Mouse (Mus musculus) kidney, embryonic 14.5 days (tissue): Measurements from ENCODE around the gene Ddah1. TPM values are rescaled to one million over a fixed set of nuclear protein-coding genes. Genes with fewer than 3 reads are reported as not detected.
A peak's percentile ranks its signal among the peaks of the same experiment; 100 is the strongest.

Experiments used
- ATAC-seq: fragments of 200-750 bp; cut with Nextera tagmentation; 2 replicates; pipeline ENCODE4 v1.8.0; 2017; ENCODE audit warnings: moderate number of reproducible peaks, mild to moderate bottlenecking, moderate TSS enrichment, moderate library complexity; ENCODE audit not compliant: low FRiP score, low TSS enrichment
- H3K27ac ChIP-seq: fragments of 300-500 bp; sonication (generic); 2 replicates; pipeline ENCODE4 v1.5.1; 2014; ENCODE audit warnings: low read depth, mild to moderate bottlenecking, low read length, moderate library complexity, mixed read lengths
- H3K27me3 ChIP-seq: fragments of 300-500 bp; sonication (generic); 2 replicates; pipeline ENCODE4 v1.6.1; 2014; ENCODE audit warnings: mild to moderate bottlenecking, low read length; ENCODE audit not compliant: control insufficient read depth, insufficient read depth
- H3K36me3 ChIP-seq: fragments of 300-500 bp; sonication (generic); 2 replicates; pipeline ENCODE4 v1.6.1; 2014; ENCODE audit warnings: low read length, mixed read lengths; ENCODE audit not compliant: control insufficient read depth, insufficient read depth
- H3K4me1 ChIP-seq: fragments of 300-500 bp; sonication (generic); 2 replicates; pipeline ENCODE4 v1.6.1; 2014; ENCODE audit warnings: low read length, mixed read lengths; ENCODE audit not compliant: control insufficient read depth, insufficient read depth
- H3K4me2 ChIP-seq: fragments of 300-500 bp; sonication (generic); replicated peaks from 2 replicates; pipeline ENCODE4 v1.6.1; 2014; ENCODE audit warnings: low read depth, mild to moderate bottlenecking, low read length
- H3K4me3 ChIP-seq: fragments of 300-500 bp; sonication (generic); 2 replicates; pipeline ENCODE4 v1.5.1; 2014; ENCODE audit warnings: mild to moderate bottlenecking, low read length
- H3K9ac ChIP-seq: fragments of 300-500 bp; sonication (generic); 2 replicates; pipeline ENCODE4 v1.6.1; 2014; ENCODE audit warnings: low read depth, mild to moderate bottlenecking, low read length, moderate library complexity
- H3K9me3 ChIP-seq: fragments of 300-500 bp; sonication (generic); 2 replicates; pipeline ENCODE4 v1.6.1; 2016; ENCODE audit warnings: low read length; ENCODE audit not compliant: control insufficient read depth
- WGBS: fragments of 180-500 bp; shearing (Covaris S2); extraction: QIAGEN DNeasy Blood & Tissue Kit; methylation state at CpG from one replicate; pipeline ENCODE4 v1.1.7; 2014; 5-methylcytosine and 5-hydroxymethylcytosine counted together
- polyA plus RNA-seq: library from polyadenylated mRNA; unstranded; fragments of >200 nt; fragmentation: Nextera tagmentation; extraction: Ambion mirVana; gene quantifications from 2 replicates; pipeline ENCODE4 v1.2.1, GENCODE M21; 2014

The Ddah1 gene
- polyA plus RNA-seq, 1 experiment from 2014 or later: 63.2 TPM

DNA sequence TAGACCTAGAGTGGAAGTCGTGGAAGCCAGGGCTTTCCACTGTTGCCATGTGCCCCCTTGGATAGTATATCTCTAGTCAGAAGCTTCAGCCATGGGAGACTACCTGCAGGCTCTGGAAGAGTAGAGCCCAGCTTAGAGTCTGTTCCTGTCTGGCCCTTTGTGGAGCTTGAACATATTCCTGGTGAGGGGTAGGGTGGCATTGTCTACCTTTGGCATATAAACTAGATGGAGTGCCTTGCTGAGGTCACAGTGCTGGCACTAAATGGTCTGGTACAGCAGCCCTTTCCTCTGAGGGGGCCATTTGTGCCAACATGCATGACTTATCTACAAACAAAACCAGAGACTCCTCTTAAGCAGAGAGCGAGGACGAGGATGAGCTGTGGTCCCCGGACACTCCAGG is 95.2 kb downstream of the Ddah1 start:
- Histone ChIP-seq H3K4me3 (no peak overlapping the region), H3K27me3 (no peaks in the 10 kb centered on the region), H3K4me2 (no peak overlapping the region), H3K9me3 (no peaks in the 10 kb centered on the region; the same call in 1 of the 2 replicates), H3K36me3 (no peaks in the 10 kb centered on the region), H3K9ac (no peak overlapping the region), H3K4me1 (no peaks in the 10 kb centered on the region), H3K27ac (no peak overlapping the region)
- ATAC-seq: no peak
- WGBS: 87% methylated on average over 4 of the region's 4 CpGs

DNA sequence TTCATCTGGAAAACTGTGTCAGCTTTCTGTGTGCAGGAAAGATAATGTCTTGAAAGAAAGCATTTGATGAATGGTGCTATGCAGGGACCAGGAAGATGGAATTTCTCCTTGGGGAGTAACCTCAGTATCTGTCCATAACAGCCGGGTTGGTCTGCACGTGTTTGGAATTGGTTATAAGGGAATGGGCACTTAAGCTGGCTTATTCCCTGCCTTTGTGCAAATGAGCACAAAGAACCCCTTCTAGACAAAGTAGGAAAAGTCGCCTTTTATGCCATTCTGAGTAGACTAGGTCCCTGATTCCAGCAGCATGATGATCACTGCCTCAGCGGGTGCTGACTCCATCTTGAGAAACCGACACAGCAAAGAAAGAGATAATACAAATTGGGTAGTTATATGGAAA is 96.0 kb downstream of the Ddah1 start:
- Histone ChIP-seq H3K9me3 (no peaks in the 10 kb centered on the region; the same call in 1 of the 2 replicates), H3K27me3 (no peaks in the 10 kb centered on the region), H3K4me2 (no peak overlapping the region), H3K4me3 (no peak overlapping the region), H3K36me3 (no peaks in the 10 kb centered on the region), H3K9ac (no peak overlapping the region), H3K4me1 (no peaks in the 10 kb centered on the region), H3K27ac (no peak overlapping the region)
- WGBS: 85% methylated on average over 5 of the region's 5 CpGs
- ATAC-seq: no peak

DNA sequence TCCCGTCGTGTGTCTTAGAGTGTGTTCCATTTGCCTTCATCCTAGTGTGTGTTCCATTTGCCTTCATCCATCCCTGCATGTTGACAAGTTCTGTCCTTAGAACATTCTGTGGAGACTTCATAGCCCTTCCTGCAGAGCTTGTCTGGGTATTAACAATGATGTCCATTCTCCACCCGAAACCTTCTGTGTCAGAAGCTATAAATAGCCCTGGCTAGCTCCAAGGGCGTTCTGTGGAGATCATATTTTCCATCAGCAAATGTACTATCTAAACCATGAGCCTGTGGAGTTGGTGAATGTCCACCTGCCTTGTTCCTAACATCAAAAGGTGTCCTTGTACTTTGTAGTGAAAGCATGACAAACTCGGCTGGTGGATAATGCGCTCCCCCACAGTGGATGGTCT is 96.8 kb downstream of the Ddah1 start:
- WGBS: 88% methylated on average over 6 of the region's 6 CpGs
- no peak overlapping the region for H3K9ac ChIP-seq
- no peaks in the 10 kb centered on the region for H3K4me1 ChIP-seq
- H3K27me3 ChIP-seq: no peaks in the 10 kb centered on the region
- H3K4me3 ChIP-seq: no peak overlapping the region
- ATAC-seq: no peak
- no peak overlapping the region for H3K27ac ChIP-seq
- no peaks in the 10 kb centered on the region for H3K36me3 ChIP-seq
- H3K4me2 ChIP-seq: no peak overlapping the region
- no peaks in the 10 kb centered on the region; the same call in 1 of the 2 replicates for H3K9me3 ChIP-seq

DNA sequence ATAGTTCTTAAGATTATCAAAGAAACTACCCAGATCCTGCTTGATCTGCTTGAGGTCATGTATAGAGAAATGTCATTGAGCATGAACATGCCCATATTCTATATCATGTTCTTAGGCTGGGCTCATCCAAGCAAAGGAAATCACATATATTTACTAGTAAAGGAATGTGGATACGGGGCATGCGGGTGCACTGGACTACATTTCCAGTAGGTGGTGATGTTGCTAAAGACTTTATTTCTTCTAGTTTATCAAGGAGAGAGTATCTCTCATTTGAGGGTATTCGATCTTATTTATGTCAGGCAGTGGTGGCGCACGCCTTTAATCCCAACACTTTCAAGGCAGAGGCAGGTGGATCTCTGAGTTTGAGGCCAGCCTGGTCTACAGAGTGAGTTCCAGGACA is 99.9 kb downstream of the Ddah1 start:
- no peak overlapping the region for H3K4me2 ChIP-seq
- ATAC-seq: no peak

DNA sequence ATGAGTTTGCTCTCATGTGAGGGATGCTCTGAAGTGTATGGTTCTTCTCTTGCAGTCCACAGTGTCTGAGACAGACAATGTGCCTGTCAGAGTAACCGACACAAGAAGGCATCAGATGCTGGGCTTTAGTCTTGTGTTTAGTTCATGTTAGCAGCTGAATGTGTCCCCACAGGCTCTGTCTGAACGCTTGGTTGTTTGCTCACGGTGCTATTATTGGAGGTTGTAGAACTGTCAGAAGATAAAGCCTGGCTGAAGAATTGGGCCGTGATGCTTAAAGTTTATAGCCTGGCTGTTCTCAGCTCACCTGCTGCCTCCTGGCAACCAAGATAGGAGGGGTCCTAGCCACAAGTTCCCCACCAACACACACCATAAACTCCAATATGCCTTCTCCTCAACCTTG is 104.0 kb downstream of the Ddah1 start:
- Histone ChIP-seq H3K4me3 (no peak overlapping the region), H3K27me3 (no peaks in the 10 kb centered on the region), H3K9ac (no peak overlapping the region), H3K36me3 (no peaks in the 10 kb centered on the region), H3K4me1 (no peaks in the 10 kb centered on the region), H3K9me3 (no peaks in the 10 kb centered on the region), H3K4me2 (no peak overlapping the region), H3K27ac (no peak overlapping the region)
- 29% methylated on average over 4 of the region's 4 CpGs for WGBS
- no peak for ATAC-seq

More for the DNA sequence above, 99.9 kb downstream of the Ddah1 start:
- H3K27ac ChIP-seq: no peak overlapping the region
- no peak overlapping the region for H3K4me3 ChIP-seq
- H3K9me3 ChIP-seq: no peaks in the 10 kb centered on the region; the same call in 1 of the 2 replicates
- H3K9ac ChIP-seq: no peak overlapping the region
- H3K36me3 ChIP-seq: no peaks in the 10 kb centered on the region
- WGBS: 96% methylated on average over 5 of the region's 5 CpGs
- H3K4me1 ChIP-seq: no peaks in the 10 kb centered on the region
- no peaks in the 10 kb centered on the region for H3K27me3 ChIP-seq

DNA sequence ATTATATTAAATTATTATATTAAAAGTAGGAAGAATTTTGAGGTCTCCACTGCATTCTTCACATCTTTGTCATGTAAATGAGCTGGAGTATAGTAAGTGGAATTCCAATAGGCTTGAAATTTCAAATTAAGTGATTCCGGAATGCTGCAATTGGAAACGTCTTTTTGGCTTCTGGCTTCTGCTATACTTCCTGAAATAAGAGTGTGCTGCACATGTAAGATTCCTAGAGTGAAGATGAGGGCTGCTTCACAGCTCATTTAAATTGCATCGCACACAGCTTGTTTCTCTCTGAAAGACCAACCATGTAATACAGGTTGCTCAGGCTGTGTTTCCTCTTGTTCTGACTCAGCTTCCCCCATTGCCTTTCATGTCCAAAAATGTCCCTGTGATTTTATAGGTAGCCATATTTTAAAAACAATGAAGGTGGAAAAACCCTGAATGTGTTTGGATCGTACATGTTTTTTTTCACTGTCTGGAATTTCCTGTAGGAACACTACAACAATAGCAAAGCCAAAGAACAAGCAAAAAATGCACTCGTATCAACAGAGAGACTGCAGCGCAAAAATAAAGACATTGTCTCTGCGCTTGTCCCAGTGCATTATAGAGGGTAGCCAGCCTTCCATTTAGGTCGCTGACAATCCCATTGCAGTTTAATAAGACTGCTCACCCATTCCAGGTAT is 105.7 kb downstream of the Ddah1 start:
- H3K27ac ChIP-seq: peak overlapping the region; percentile 1; the same call in 1 of the 2 replicates

DNA sequence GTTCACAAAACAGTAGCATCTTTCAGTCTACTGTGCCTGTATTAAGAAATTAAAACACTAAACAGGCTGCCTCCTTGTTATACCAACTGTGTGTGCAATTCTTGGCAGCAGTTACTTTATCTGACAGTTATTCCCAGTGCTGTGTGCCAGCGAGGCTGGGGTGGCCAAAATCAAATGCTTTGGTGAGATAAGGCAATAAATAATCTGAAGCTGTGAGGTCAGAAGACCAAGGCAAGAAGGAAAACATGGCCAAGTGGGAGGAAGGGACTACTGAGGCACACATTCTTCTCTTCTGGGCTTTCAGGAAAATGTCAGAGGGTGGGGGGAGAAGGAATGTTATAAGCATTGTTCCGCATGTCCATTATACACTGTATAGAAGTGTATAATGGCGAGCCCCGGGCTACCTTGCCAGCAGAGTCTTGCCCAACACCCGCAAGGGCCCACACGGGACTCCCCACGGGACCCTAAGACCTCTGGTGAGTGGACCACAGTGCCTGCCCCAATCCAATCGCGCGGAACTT is 106.3 kb downstream of the Ddah1 start:
- no peak for ATAC-seq
- no peaks in the 10 kb centered on the region for H3K9me3 ChIP-seq
- no peaks in the 10 kb centered on the region for H3K27me3 ChIP-seq
- 78% methylated on average over 6 of the region's 10 CpGs for WGBS
- no peaks in the 10 kb centered on the region for H3K4me1 ChIP-seq
- no peak overlapping the region for H3K4me2 ChIP-seq
- H3K4me3 ChIP-seq: no peak overlapping the region
- H3K36me3 ChIP-seq: no peaks in the 10 kb centered on the region
- no peak overlapping the region for H3K9ac ChIP-seq
- peak overlapping the region; percentile 1; the same call in 1 of the 2 replicates for H3K27ac ChIP-seq

More for the DNA sequence above, 105.7 kb downstream of the Ddah1 start:
- Histone ChIP-seq H3K9me3 (no peaks in the 10 kb centered on the region), H3K4me3 (no peak overlapping the region), H3K27me3 (no peaks in the 10 kb centered on the region), H3K4me2 (no peak overlapping the region), H3K36me3 (no peaks in the 10 kb centered on the region), H3K9ac (no peak overlapping the region), H3K4me1 (no peaks in the 10 kb centered on the region)
- WGBS: 72% methylated on average over 8 of the region's 8 CpGs
- ATAC-seq: no peak

DNA sequence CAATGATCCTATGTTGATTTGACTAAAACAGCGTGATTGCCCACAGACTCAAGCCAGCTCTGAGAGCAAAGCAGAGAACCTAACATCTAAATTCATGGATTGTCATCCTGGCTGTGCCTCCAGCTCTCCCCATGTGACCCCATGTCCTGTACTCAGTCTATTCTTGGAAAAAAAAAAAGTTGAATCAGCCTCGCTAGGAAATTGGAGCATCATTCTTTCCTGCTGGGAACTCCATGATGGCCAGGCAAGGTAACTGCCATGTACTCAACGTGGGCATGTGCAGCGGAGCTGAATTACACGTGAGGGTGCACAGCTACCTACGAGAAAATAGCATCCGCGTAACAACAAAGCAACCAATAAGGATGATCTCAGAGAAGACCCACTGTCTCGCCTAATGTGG is 114.2 kb downstream of the Ddah1 start:
- H3K4me2 ChIP-seq: no peak overlapping the region
- 93% methylated on average over 9 of the region's 9 CpGs for WGBS
- no peak for ATAC-seq
- H3K27ac ChIP-seq: no peak overlapping the region
- H3K4me1 ChIP-seq: no peaks in the 10 kb centered on the region
- H3K9me3 ChIP-seq: no peaks in the 10 kb centered on the region
- H3K4me3 ChIP-seq: no peak overlapping the region
- H3K36me3 ChIP-seq: no peaks in the 10 kb centered on the region
- no peak overlapping the region for H3K9ac ChIP-seq
- H3K27me3 ChIP-seq: no peaks in the 10 kb centered on the region

DNA sequence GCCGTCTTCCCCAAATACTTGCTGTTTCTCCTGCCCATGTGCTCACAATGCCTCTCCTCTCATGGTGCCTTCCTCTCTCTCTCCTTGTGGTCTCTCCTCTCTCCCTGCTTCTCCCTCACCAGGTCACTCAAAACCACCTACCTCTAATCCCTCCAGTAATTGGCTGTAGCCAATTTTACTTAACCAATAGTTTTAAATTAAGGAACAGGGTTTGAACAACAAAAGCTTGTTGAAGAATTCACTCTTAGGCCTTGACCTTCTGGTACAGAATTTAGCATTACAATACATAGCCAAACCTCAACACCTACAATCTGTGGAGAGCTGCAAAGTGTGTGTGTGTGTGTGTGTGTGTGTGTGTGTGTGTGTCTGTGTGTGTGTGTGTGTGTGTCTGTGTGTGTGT is 114.8 kb downstream of the Ddah1 start:
- 88% methylated on average over 1 of the region's 1 CpGs for WGBS
- Histone ChIP-seq H3K4me1 (no peaks in the 10 kb centered on the region), H3K27ac (no peak overlapping the region), H3K27me3 (no peaks in the 10 kb centered on the region), H3K36me3 (no peaks in the 10 kb centered on the region), H3K4me3 (no peak overlapping the region), H3K9ac (no peak overlapping the region), H3K4me2 (no peak overlapping the region), H3K9me3 (no peaks in the 10 kb centered on the region)
- no peak for ATAC-seq
